Mouse (Mus musculus): ENCODE measurements at regions not wholly inside any gene's neighbourhood (a gene's known extent, or its start where the extent isn't known, plus 50 kb on each side); places are given as distances from the start of the nearest gene placed in this dataset.

DNA sequence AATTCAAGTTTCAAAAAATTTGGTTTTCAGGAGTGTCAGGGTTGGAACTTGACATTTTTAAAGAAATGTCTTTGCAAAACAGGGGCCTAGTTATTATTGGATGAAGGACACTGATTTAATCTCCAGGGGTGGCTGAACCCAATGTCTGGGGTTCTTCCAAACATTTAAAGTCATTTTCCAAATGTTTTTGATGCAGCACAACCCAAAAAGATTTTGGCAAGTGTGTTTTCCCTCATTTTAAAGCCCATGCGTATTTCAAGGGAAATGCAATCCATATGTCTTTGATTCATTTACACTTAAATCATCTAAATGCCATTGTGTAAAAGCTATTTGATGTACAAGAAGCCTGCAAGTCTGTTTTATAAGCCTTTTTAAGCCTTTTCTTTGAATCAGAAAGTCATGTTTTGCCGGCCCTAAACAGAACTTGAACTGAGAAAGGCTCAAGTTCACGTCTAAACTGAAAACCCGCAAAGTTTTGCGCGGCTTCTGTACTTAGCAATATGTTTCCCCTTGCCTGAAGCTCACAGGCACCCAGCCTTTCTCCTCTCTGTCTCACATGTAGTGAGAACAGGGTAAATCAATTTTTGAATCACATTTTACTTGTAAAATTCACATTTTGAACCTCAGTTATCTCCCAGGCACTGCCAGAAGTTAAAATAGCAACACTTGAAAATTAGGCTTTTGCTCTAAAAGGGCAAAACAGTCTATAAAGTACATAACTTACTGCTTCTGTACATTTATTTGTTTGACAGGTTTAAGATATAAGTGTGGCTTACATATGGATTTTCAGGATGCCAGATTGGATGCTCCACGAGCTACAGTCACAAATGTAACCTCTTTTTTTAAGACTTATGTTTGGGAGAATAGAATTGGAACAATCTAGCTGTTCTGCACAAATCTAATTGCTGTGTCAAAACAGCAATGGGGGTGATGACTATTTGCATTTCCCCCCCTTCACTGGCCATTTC lies 370.9 kb upstream of the Mef2c start:
- TF ChIP-seq CTCF (IDR thresholded peaks at IDR 0.05; ENCODE audit: extremely low read depth, insufficient read depth, low read length) (no peak), POLR2A (IDR thresholded peaks at IDR 0.05; ENCODE audit: extremely low read depth, insufficient read depth, low read length) (no peak)
- no peak overlapping the region for H3K4me3 ChIP-seq (ENCODE audit: insufficient read depth, low read length)
- H3K4me1 ChIP-seq (ENCODE audit: control insufficient read depth, insufficient read depth, low read length) = no peaks in the 10 kb centered on the region
- H3K27ac ChIP-seq (ENCODE audit: insufficient read depth, low read length) = no peak overlapping the region

DNA sequence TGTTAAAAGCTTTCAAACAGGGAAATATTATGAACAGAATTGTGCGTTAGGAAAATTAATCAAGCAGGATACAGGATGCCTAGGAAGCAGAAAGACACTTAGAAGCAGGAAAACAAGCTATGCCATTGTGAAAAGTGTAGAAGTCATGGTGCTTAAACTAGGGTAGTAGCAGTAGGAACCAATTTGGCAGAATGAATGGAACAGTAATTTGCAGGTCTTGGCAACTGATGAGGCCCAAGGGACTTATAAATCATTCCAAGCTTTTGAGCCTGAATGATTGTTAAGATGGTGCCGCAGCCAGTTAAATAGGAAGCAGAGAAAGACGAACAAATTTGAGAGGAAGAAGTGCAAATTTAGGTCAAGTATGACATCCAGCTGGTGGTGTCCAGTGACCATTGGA lies 360.5 kb upstream of the Mef2c start:
- H3K27ac ChIP-seq (ENCODE audit: insufficient read depth, low read length) = no peak overlapping the region
- H3K4me3 ChIP-seq (ENCODE audit: insufficient read depth, low read length) = no peak overlapping the region
- no peaks in the 10 kb centered on the region for H3K4me1 ChIP-seq (ENCODE audit: control insufficient read depth, insufficient read depth, low read length)
- TF ChIP-seq CTCF (IDR thresholded peaks at IDR 0.05; ENCODE audit: extremely low read depth, insufficient read depth, low read length) = no peak
- no peak for TF ChIP-seq POLR2A (IDR thresholded peaks at IDR 0.05; ENCODE audit: extremely low read depth, insufficient read depth, low read length)

GRCm38 (mm10) chr13:83154626-83155124 lies 349.2 kb upstream of the Mef2c start:
- Histone ChIP-seq H3K27ac (ENCODE audit: insufficient read depth, low read length) (no peak overlapping the region), H3K4me3 (ENCODE audit: insufficient read depth, low read length) (no peak overlapping the region), H3K4me1 (ENCODE audit: control insufficient read depth, insufficient read depth, low read length) (no peaks in the 10 kb centered on the region)
- TF ChIP-seq CTCF (IDR thresholded peaks at IDR 0.05; ENCODE audit: extremely low read depth, insufficient read depth, low read length) = no peak
- TF ChIP-seq POLR2A (IDR thresholded peaks at IDR 0.05; ENCODE audit: extremely low read depth, insufficient read depth, low read length) = no peak

- H3K27ac ChIP-seq (ENCODE audit: insufficient read depth, low read length) = no peak overlapping the region
- no peak overlapping the region for H3K4me3 ChIP-seq (ENCODE audit: insufficient read depth, low read length)
- TF ChIP-seq POLR2A (IDR thresholded peaks at IDR 0.05; ENCODE audit: extremely low read depth, insufficient read depth, low read length) (no peak), CTCF (IDR thresholded peaks at IDR 0.05; ENCODE audit: extremely low read depth, insufficient read depth, low read length) (no peak)
- H3K4me1 ChIP-seq (ENCODE audit: control insufficient read depth, insufficient read depth, low read length) = no peaks in the 10 kb centered on the region
Observed at GRCm38 (mm10) chr13:83159969-83160368, 343.9 kb upstream of the Mef2c start.

DNA sequence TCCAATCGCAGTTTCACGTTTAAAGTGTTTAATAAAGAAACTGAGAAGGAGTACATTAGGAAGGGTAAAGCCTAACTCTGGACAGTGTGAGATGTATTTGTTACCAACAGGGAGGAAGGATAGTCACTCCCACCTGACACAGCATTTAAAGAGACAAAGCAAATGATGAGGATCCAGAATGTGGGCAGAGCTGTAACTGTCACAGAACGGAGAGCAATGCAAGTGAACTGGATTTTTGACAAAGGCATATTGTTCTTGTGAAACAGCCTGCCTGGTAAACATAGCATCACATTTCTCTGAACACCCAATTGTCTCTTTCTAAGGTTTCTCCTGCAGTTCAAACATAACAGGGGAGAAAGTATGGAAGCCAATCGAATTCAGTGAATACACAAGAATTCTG lies 341.1 kb upstream of the Mef2c start:
- Histone ChIP-seq H3K27ac (ENCODE audit: insufficient read depth, low read length) (no peak overlapping the region), H3K4me3 (ENCODE audit: insufficient read depth, low read length) (no peak overlapping the region), H3K4me1 (ENCODE audit: control insufficient read depth, insufficient read depth, low read length) (no peaks in the 10 kb centered on the region)
- TF ChIP-seq CTCF (IDR thresholded peaks at IDR 0.05; ENCODE audit: extremely low read depth, insufficient read depth, low read length) = no peak

GRCm38 (mm10) chr13:83175086-83175485 lies 328.7 kb upstream of the Mef2c start:
- H3K4me1 ChIP-seq (ENCODE audit: control insufficient read depth, insufficient read depth, low read length) = no peaks in the 10 kb centered on the region
- no peak for TF ChIP-seq CTCF (IDR thresholded peaks at IDR 0.05; ENCODE audit: extremely low read depth, insufficient read depth, low read length)
- TF ChIP-seq POLR2A (IDR thresholded peaks at IDR 0.05; ENCODE audit: extremely low read depth, insufficient read depth, low read length) = no peak
- no peak overlapping the region for H3K27ac ChIP-seq (ENCODE audit: insufficient read depth, low read length)

DNA sequence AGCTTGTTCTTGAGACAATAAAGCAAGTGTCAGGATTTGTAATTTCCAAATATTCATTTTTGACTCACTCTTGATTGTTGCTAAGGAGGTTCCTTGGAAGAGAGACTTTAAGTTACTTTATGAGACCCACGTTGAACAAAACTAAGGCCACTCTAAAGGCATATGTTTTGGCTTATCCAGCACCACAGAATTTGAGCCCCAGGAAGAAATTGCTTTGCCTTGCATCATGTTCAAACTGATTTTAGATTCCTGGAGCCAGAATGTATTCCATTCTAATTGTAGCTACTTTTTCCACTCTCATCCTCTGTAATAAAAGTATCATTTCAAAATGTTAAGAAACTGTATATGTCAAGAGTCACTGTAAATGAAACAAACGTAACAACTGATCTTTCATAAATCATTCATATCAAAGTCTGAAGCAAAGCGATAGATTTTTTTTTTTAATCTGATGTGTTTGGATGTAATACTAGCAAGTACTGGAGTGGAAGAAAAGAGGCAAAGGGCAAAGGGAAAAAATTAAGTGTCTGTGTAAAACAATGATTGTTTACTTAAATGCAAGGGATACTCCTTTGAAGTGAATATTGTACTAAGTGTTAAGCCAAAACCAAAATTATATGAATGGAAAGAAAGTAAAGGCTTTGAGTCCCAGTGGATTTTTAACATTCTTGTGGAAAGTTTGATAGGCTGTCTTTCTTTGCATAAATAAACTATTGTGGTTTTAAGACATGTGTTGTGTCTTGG lies 301.7 kb upstream of the Mef2c start:
- no peak overlapping the region for H3K4me3 ChIP-seq (ENCODE audit: insufficient read depth, low read length)
- no peaks in the 10 kb centered on the region for H3K4me1 ChIP-seq (ENCODE audit: control insufficient read depth, insufficient read depth, low read length)
- TF ChIP-seq CTCF (IDR thresholded peaks at IDR 0.05; ENCODE audit: extremely low read depth, insufficient read depth, low read length) (no peak), POLR2A (IDR thresholded peaks at IDR 0.05; ENCODE audit: extremely low read depth, insufficient read depth, low read length) (no peak)
- H3K27ac ChIP-seq (ENCODE audit: insufficient read depth, low read length) = no peak overlapping the region

More at GRCm38 (mm10) chr13:83175086-83175485, 328.7 kb upstream of the Mef2c start:
- H3K4me3 ChIP-seq (ENCODE audit: insufficient read depth, low read length) = no peak overlapping the region

- Histone ChIP-seq H3K27ac (ENCODE audit: insufficient read depth, low read length) (no peak overlapping the region), H3K4me1 (ENCODE audit: control insufficient read depth, insufficient read depth, low read length) (no peaks in the 10 kb centered on the region), H3K4me3 (ENCODE audit: insufficient read depth, low read length) (no peak overlapping the region)
- no peak for TF ChIP-seq POLR2A (IDR thresholded peaks at IDR 0.05; ENCODE audit: extremely low read depth, insufficient read depth, low read length)
- no peak for TF ChIP-seq CTCF (IDR thresholded peaks at IDR 0.05; ENCODE audit: extremely low read depth, insufficient read depth, low read length)
Observed at GRCm38 (mm10) chr13:83206622-83207021, 297.2 kb upstream of the Mef2c start.

DNA sequence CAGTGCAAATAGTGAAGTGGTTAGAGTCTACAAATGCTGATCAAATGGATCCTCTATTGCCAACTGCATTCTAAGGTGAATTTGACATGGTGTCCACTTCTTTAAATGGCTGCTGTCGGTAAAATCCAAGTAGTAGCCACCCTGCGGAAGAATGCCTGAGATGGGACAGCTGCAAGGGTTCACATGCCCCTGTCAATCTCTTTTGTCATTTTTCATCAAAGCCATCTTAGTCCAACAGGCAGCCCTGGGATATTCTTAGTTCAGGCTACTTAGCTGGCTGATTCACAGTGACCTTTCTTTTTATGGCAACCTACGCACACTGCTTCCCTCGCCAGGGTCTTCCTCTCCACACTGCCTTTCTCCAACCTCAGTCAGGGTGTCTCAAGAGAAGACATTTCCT lies 296.3 kb upstream of the Mef2c start:
- Histone ChIP-seq H3K27ac (ENCODE audit: insufficient read depth, low read length) (no peak overlapping the region), H3K4me3 (ENCODE audit: insufficient read depth, low read length) (no peak overlapping the region), H3K4me1 (ENCODE audit: control insufficient read depth, insufficient read depth, low read length) (no peaks in the 10 kb centered on the region)
- TF ChIP-seq POLR2A (IDR thresholded peaks at IDR 0.05; ENCODE audit: extremely low read depth, insufficient read depth, low read length) (no peak), CTCF (IDR thresholded peaks at IDR 0.05; ENCODE audit: extremely low read depth, insufficient read depth, low read length) (no peak)

Measured in cortical plate, adult 2 months (tissue).